Mouse (Mus musculus): Measurements from ENCODE around the gene Etl4.
"Not testable (repeated sequence)": the region's sequence is repeated elsewhere in the genome, so short reads cannot be mapped to it uniquely, and the experiment has no call there.

Etl4 gene

DNA sequence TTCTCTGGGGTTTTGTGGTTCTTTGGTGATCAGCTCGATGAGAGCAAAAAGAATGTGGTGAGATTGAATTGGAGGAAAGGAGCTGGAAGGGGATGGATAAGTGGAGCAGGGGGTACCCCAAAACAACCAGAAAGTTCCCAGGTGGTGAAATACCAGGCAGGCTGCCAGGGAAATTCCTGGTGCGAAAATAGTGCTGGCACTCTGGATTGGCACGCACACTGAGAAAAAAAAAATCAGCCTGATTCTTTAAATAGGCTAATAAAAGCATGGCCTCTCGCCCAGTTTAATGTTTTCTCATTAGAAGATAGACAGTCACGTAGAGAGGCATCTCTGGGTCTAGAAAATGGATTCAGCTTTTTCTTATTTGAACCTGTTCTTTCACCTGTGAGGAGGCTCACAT is 258.0 kb downstream of the Etl4 start:
- DNase-seq (ENCODE audit: low read depth), result no peak

DNA sequence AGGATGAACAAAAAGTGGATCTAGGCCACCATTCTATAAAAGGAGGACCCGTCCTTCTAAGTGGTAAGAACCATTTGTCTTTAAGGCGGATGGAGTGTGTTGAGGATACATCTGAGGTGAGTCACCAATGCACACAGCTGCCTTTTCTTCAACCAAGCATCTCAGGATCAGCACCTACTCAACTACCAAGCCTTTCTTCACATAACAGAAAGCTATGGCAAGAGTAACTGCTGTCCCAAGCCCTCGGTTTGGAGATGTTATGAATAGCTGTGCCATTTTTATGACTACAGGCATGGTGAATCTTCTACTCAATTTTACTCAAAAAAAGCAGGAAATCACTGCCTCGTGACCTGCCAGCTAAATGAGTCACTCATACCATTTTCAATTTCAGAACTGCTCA is 258.6 kb downstream of the Etl4 start:
- DNase-seq (ENCODE audit: low read depth), result no peak

DNA sequence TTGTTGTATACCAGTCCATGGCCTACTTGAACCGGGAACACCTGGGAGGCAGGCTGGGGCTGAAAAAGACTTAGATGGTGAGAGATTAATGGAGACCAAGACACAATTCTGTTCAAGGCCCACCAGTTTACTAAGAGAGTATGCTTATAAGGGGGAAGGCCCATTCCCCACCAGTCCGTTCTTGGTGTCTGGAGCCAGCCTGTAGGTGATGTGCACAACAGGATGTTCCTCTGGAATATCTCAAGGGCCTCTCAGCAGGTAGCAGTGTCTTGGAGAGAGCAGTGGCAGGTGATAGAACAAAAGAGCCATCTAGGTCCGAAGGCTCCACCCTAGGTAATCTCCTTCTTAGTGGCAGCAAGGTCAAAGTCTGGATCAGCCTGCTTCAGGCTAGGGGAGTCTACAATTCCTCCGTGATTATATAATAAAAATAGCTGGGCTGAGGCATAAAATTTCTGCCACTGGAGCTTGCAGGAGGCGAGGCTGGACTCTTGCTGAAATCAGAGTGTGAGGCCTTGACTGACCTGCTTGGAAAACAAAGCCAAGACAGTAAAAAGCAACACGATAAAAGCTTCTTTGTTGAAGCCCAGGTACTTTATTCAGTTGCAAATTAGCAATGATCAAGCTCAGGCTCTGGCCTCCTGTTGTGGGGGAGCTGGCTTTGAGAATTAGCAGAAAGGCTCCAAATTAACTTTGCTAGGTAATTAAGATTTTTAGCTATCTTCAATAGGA is 267.0 kb downstream of the Etl4 start:
- DNase-seq (ENCODE audit: low read depth), result not testable (repeated sequence)

DNA sequence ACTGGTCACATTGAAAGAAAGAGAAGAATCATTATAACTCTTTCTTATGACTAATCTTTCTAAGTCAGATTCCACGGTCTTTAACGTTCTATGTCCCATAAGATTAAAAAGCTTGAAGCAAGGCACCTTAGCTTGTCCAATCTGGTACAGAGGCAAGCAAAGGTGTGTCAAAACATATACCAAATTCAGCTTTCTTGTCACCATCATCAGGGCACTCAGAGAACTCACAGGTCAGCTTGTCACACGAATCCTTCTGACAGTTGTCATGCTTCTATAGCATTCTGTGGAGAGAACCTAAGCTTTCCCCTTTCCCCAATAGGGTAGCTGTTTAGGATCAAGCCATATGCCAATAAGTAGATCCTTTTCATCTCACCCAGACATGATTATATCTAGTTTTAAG is 267.7 kb downstream of the Etl4 start:
- DNase-seq (ENCODE audit: low read depth), result not testable (repeated sequence)

DNA sequence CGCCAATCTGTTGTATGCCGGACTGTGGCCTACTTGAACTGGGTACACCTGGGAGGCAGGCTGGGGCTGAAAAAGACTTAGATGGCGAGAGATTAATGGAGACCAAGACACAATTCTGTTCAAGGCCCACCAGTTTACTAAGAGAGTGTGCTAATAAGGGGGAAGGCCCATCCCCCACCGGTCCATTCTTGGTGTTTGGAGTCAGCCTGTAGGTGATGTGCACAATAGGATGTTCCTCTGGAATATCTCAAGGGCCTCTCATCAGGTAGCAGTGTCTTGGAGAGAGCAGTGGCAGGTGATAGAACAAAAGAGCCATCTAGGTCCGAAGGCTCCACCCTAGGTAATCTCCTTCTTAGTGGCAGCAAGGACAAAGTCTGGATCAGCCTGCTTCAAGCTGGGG is 271.0 kb downstream of the Etl4 start:
- DNase-seq (ENCODE audit: low read depth), result not testable (repeated sequence)

DNA sequence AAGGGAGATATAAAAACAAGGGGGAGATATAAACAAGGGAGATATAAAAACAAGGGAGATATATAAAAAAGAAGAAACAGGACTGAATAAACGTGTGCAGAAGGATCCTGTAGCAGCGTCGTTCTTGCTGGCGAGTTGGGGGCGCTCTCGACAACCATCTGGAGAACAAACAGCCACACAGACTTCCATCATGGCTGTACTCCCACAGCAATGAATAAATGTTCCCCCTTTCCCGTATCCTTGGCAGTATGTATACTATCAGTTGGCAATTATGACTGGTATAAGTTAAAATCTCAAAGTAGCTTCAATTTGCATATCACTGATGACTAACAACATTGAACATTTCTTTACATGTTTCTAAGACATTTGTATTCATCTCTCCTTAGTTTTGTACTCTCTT is 277.6 kb downstream of the Etl4 start:
- not testable (repeated sequence) for DNase-seq (ENCODE audit: low read depth)

DNA sequence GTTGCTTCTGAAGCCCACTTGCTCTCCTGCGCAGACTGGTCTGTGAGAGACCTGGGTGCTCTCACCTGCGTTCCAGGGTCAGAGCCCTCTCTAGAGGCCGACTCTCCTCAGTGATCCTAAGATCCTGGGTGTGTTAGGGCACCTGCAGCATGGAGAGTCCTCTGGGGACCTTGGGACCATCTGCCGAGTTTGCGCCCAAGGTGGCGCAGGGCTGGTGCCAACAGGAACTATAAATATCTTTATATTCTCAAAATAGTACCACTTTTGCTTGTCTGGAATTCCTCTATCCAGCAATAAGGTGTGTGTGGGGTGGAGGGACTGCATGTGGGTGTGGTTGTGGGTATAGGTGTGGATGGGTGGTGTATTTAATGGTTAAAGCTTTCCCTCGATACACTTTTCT is 293.4 kb downstream of the Etl4 start:
- no peak for DNase-seq (ENCODE audit: low read depth)

GRCm38 (mm10) chr2:20206647-20207046 is 297.1 kb downstream of the Etl4 start:
- DNase-seq (ENCODE audit: low read depth), result no peak

DNA sequence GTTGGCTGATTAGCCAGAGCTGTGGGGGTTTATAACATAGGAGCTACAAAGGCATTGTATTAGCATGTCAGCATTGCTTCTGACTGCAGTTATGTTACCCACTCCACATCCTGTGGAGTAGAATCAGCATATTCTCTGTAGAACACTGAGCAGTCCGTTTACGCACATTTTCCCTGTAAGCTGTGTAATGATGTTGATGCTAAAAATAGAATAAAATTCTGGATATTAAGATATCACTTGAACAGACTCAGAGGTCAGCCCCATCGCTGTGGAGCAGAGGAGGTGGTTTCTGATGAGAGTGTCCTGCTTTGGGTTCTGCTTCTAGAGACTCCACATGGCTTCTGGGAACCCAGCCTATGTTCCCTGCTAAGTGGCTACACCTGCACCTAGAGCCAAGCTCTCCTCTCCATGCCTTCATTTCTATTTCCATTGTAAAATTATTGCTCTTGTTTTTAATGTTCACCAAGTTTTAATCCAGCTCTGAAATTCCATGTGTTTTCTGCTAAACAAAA is 299.2 kb downstream of the Etl4 start:
- DNase-seq (ENCODE audit: low read depth), result no peak

DNA sequence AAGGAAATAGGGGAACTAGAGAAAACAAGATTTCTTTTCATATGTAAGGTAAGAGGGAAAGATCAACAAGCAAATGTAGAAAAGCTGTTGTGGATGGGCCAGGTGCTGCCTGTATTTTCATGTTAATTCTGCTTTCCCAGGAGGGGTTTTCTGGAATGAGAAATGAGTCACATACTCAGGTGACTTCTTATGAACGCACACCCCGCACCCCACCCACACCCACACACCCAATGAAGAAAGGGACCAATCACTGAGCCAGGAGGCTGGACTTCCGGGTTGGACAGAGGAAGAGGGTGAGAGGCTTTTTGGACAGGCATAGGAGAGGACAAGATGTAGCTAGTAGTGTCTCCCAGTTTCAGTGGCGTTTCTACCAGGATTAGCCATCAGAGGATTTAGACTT is 299.8 kb downstream of the Etl4 start:
- DNase-seq (ENCODE audit: low read depth), result no peak

GRCm38 (mm10) chr2:20216275-20216674 is 306.7 kb downstream of the Etl4 start:
- DNase-seq (ENCODE audit: low read depth), result no peak

DNA sequence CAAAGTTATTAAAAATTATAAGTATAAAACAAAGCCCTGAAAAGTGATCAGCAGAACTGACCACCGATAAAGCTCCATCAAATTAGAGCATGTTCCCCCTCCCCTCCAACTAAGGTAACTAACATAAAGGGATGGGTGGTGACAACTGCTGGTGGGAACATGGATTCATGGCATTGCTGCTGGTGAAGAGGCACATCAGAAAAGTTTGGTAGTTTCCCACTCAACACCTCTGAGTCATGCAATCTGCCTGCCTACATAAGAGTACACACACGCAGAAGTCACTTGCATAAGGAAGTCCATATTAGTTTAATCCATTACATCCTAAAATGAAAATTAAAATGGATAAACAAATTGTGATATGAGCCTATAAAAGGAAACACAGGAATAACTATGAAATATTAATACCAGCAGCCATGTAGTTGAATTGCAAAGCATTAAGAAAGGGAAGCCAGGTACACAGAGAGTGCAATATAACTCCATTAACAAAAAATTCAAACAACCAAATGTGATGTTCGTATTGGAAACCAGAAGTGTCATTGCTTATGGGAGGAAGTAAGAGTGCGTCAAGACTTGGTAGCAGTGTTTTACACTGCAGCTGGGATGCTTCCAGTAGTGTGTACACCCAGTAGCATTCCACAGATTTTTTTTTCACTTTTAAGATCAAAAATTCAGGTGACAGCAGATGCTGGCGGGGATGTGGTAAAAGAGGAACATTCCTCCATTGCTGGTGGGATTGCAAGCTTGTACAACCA is 307.3 kb downstream of the Etl4 start:
- no peak for DNase-seq (ENCODE audit: low read depth)

DNA sequence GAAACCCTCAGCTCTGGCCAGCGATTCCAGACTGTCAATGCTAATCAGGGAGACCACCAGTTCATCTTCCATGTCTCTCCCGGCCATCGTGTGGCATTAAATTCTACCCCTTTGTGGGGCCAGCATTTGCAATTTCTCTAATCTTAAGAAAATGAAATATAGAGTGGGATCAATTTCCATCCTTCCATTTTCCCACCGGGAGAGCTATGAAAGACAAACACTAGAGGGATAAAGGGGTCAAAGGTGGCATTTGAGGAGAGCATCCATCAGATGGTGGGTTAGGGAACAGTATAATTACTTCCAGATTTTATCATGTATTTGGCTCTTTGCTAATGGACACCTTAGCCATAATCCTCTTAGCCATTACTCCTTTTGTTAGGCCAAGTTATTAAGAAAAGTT is 321.8 kb downstream of the Etl4 start:
- DNase-seq (ENCODE audit: low read depth), result no peak

DNA sequence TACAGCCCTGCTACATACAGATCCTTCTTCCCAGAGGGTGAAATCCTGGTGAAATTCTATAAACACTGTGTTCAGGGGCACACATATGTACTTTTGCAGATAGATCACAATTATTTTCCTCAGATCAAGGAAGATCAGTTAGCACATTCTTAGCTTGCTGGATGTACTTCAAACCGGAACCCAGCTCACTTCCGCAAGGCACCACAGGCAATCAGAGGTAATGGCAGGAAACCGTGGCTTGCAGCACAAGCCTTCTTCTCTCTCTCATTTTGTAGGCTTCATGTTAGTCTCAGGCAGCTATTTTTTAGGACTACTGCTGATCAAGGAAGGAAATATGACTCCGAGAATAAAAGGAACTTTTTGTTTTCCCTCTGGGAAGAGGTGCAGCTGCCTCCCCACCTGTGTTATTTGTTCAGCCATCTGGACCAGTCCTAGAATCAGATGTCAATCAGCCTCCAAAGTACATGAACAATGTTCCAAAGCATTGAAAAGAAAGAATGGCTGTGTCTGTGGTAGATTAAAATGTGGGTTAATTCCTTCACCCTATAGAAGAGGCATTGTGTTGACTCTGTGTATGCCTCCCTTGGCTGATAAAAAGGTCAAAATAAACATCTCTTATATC is 338.6 kb downstream of the Etl4 start:
- no peak for DNase-seq (ENCODE audit: low read depth)

DNA sequence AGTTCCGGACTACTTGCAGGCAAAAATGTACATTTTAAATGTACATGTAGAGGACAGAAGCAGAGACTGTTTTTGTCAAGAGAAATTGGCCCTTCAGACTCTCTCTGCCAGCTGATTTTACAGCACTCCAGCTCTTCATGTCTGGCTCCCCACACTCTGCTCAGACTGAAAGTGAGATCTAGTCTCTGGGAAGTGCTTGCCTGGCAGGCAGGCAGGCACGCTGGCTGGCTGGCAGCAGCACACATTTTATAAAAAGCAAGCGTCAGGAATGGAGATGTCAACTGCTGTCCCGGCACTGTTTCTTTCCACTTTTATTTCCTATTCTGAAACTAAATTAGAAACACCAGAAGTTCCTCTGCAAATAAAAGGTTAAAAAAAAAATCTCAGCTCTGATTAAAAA is 339.8 kb downstream of the Etl4 start:
- no peak for DNase-seq (ENCODE audit: low read depth)

DNA sequence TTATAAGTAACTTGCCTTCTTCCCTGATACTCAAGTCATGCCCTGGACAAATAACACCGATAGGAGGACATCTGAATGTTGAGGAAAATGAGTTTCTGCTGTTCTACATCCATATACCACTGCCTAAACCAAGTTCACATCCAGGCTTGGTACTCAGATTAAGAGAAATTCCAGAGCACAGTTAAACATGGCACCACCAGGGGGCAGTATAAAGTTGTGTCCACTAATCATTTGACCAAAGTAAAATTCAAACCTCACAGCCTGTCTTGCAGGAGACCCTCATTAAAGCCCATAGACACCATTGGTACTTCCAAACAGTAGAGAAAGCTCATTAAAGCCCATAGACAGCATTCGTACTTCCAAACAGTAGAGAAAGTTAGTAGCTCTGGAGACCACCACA is 366.5 kb downstream of the Etl4 start:
- DNase-seq (ENCODE audit: low read depth), result no peak

GRCm38 (mm10) chr2:20281903-20282302 is 372.3 kb downstream of the Etl4 start:
- DNase-seq (ENCODE audit: low read depth), result no peak

DNA sequence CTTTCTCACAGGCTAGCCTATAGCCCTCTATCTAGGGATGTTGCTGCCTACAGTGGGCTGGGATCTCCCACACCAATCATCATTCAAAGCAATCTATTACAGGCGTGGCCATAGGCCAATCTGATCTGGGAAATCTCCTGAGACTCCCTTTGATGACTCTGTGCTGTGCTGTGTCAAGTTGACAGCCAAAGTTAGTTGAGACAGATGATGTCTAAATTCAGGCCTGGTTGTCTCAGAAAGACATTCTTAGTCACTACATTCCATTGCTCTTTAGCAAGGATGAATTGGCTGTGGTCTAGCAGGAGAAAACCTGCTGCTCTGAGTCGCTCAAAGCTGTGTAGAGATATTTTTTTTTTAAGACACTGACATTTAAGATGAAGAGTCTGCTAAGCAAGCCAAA is 374.8 kb downstream of the Etl4 start:
- DNase-seq (ENCODE audit: low read depth), result no peak

GRCm38 (mm10) chr2:20290982-20291740 is 381.6 kb downstream of the Etl4 start:
- no peak for DNase-seq (ENCODE audit: low read depth)

DNA sequence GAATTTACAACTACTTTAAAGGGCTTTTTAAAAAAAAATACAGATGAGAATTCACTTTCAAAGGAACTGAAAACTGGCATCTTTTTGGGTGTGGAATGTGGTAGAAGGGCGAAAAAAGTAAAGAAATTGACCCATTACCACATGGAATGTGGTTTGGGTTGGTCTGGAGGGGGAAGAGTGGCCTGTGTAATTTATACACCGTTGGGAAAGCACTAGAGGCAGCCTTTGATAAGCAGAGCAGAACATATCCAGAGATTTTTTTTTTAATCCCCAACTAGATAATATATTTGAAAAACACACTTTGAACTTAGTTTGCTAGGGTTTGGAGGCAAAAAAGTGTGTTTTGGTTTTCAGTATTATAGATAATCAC is 382.1 kb downstream of the Etl4 start:
- no peak for DNase-seq (ENCODE audit: low read depth)

DNA sequence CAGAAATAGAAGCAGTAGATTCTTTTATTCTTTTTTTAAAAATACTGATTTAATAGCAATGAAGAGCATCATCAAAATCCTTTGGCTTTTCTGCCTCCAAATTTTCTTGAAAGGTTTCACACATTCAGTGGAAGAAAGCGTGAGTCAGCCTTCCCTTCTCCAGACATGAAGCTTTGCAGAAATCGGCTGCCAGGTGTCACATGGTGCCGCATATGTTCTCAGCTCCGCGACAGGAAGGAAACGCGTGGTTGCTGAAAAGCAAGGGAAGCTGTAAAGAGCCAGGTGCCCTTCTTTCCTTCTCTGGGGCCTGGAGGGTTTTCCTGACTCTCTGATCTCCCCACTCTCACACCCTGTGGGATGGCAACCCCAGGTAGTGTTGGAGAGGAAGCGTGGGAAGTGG is 383.8 kb downstream of the Etl4 start:
- no peak for DNase-seq (ENCODE audit: low read depth)

DNA sequence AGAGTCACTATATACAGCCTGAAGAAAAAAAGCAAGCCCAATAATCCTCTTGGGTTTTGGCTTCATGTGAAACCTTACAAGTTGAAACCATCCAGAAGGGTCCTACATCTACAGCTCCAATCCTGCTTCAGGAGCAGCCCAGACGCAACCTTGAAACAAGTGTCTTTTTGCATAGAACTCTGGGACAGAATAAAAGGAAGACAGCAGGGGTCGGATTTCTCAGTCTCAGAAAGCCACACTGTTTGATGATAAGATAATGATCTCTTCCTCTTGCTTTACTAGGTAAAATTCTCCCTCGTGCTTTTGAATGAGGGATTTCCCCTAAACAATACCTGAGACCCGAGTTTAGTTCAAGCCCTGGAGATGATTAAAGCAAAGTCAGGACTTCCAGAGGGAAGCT is 385.0 kb downstream of the Etl4 start:
- no peak for DNase-seq (ENCODE audit: low read depth)
